Mouse (Mus musculus): ENCODE data around the gene Cenpm. TPM values are rescaled to one million over a fixed set of nuclear protein-coding genes. Genes with fewer than 3 reads are reported as not detected.

Cenpm gene
- polyA plus RNA-seq, 1 experiment from 2014 or later: 27.8 TPM

DNA sequence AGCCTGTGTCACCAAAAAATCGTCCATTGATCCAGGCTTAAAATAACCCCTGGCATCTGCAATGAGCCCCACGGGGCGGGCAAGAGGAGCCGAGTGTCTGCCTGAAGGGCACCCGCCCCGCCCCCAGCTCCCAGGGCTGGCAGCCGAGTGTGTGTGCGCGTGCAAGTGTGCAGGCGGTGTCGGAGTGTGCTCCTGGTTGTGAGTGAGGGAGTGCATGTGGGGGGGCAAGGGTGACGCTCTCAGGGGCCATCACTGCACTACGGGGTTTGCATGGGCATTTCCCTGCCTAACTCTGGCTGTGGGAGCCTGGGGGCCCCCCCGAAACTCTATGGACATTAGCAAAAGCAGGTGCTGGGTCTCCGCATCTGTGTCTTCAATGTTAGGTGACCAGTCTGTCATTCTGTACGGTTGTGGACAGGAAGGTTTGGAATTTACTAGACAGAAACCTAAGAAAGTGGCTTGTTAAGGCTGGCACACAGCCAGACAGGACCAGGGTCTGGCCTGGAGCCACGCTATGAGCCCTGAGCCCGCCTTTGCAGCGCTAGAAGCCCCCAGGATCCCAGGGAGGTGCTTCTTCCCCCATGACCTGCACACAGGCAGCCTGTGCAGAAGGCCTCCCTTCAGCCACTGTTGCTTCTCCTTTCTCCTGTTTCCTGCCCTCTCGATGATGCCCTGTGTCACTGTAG is 28.3 kb downstream of the Cenpm start:
- no peak overlapping the region for H3K9ac ChIP-seq (replicated peaks)
- H3K4me2 ChIP-seq (ENCODE audit: low read depth, low read length): no peak overlapping the region
- H3K27ac ChIP-seq (ENCODE audit: low read depth): no peak overlapping the region
- ATAC-seq (no peak), DNase-seq (no peak)
- WGBS (ENCODE audit: insufficient replicate concordance): 66% methylated on average over 20 of the region's 20 CpGs
- no peaks in the 10 kb centered on the region for H3K9me3 ChIP-seq (ENCODE audit: low read length)
- peaks cover 54% of the 10 kb centered on the region for H3K27me3 ChIP-seq (ENCODE audit: insufficient read depth, low read length)
- no peaks in the 10 kb centered on the region for H3K36me3 ChIP-seq (replicated peaks; ENCODE audit: insufficient read depth, low read length)
- H3K4me3 ChIP-seq (ENCODE audit: low read depth, low read length): no peak overlapping the region
- TF ChIP-seq EP300 (IDR thresholded peaks at IDR 0.05; ENCODE audit: low read depth): no peak
- TF ChIP-seq CTCF (IDR thresholded peaks at IDR 0.05; ENCODE audit: low read depth): no peak
- peaks cover 7% of the 10 kb centered on the region for H3K4me1 ChIP-seq (ENCODE audit: insufficient read depth)

DNA sequence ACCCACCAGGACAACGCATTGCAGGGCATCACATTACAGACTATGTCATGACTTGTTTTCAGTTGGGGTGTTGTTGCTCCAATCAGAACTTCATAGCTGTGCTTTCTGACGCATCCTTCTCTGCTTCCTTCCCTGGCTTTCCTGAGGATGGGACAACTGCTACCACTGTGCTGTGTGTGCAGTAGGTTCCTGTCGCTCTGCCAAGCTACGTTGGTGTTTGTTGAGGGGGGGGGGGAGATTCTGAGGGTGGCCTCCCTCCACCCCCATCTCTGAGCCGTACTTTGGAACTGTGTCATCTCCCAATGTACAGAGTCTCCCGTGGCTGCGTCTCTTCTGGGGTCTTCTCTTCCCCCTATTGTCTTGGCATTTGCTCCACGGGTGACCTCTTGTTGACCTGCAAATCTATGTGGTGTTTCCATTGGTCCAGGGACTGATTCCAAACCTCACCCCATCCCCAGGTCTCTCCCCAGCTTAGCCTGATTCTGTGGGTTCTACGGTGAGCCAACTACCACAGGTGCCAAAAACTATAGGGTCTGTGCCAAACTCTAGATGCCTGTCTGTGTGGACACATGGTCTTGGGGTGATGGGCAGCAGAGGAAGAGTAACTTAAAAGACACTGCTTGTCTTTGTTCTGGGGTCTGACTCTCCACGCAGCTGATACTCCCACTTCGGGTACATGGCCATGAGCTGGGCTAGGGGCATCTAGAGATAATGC is 29.1 kb downstream of the Cenpm start:
- ATAC-seq: no peak
- DNase-seq: no peak
- TF ChIP-seq EP300 (IDR thresholded peaks at IDR 0.05; ENCODE audit: low read depth): no peak
- TF ChIP-seq CTCF (IDR thresholded peaks at IDR 0.05; ENCODE audit: low read depth): no peak
- Histone ChIP-seq H3K9me3 (ENCODE audit: low read length) (no peaks in the 10 kb centered on the region), H3K4me1 (ENCODE audit: insufficient read depth) (peaks cover 7% of the 10 kb centered on the region), H3K27me3 (ENCODE audit: insufficient read depth, low read length) (peaks cover 62% of the 10 kb centered on the region), H3K36me3 (replicated peaks; ENCODE audit: insufficient read depth, low read length) (no peaks in the 10 kb centered on the region), H3K4me2 (ENCODE audit: low read depth, low read length) (no peak overlapping the region), H3K9ac (replicated peaks) (no peak overlapping the region), H3K4me3 (ENCODE audit: low read depth, low read length) (no peak overlapping the region), H3K27ac (ENCODE audit: low read depth) (no peak overlapping the region)
- WGBS (ENCODE audit: insufficient replicate concordance): 44% methylated on average over 11 of the region's 11 CpGs

DNA sequence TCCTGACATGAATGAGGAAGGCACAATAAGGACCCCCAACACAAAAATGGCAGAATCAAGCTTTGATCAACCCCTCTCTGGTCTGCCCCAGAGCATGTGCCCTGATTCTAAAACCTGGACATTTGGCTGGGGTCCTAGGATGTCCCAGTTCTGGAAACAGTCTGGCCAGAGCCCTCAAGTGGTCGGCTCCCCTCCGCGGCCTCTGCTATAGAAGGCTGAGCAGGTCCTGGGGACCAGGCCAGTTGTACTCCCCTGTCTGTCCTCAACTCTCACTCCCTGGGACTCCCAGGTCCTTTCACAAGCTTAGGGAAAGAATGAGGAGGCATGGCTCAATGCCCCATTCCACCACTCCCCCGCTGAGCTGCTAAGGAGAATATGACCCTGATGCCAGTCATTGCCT is 31.3 kb downstream of the Cenpm start:
- H3K27me3 ChIP-seq (ENCODE audit: insufficient read depth, low read length): peaks cover 74% of the 10 kb centered on the region
- no peaks in the 10 kb centered on the region for H3K9me3 ChIP-seq (ENCODE audit: low read length)
- H3K4me1 ChIP-seq (ENCODE audit: insufficient read depth): peaks cover 7% of the 10 kb centered on the region
- DNase-seq (no peak), ATAC-seq (no peak)
- no peaks in the 10 kb centered on the region for H3K36me3 ChIP-seq (replicated peaks; ENCODE audit: insufficient read depth, low read length)
- H3K4me3 ChIP-seq (ENCODE audit: low read depth, low read length): no peak overlapping the region
- 45% methylated on average over 4 of the region's 4 CpGs for WGBS (ENCODE audit: insufficient replicate concordance)
- no peak overlapping the region for H3K27ac ChIP-seq (ENCODE audit: low read depth)
- no peak overlapping the region for H3K4me2 ChIP-seq (ENCODE audit: low read depth, low read length)
- no peak for TF ChIP-seq CTCF (IDR thresholded peaks at IDR 0.05; ENCODE audit: low read depth)
- no peak for TF ChIP-seq EP300 (IDR thresholded peaks at IDR 0.05; ENCODE audit: low read depth)
- no peak overlapping the region for H3K9ac ChIP-seq (replicated peaks)

DNA sequence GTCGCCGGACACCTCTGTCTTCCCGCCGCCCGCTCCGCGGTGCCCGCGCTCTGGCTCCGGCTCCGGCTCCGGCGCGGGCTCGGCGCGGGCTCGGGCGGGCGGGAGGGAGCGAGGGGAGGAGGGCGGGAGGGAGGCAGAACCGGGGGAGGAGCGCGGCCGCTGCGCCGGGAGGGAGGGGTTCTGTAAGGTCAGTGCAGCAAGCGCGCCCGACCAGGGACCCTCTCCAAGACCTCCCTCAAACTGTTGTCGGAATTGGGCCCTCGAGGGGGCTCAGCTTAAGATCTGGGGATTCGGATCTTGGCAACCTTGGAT is 31.8 kb downstream of the Cenpm start, which contains the start of gene Shisa8:
Gene Shisa8, minus strand, starts transcription at position 64 of the 312 bp plus-strand sequence.
- H3K9ac ChIP-seq (replicated peaks): 0 out of 2 replicates have a peak within 1 kb of the TSS, but pooled peaks have one; percentile 26
- peaks cover 74% of the 10 kb centered on the region for H3K27me3 ChIP-seq (ENCODE audit: insufficient read depth, low read length)
- ATAC-seq: no peak
- no peak for TF ChIP-seq CTCF (IDR thresholded peaks at IDR 0.05; ENCODE audit: low read depth)
- TF ChIP-seq EP300 (IDR thresholded peaks at IDR 0.05; ENCODE audit: low read depth): no peak
- no peak for DNase-seq
- H3K4me3 ChIP-seq (ENCODE audit: low read depth, low read length): peak within 1 kb of the TSS; percentile 40
- H3K27ac ChIP-seq (ENCODE audit: low read depth): no peak within 1 kb of the TSS
- no peaks in the 10 kb centered on the region for H3K36me3 ChIP-seq (replicated peaks; ENCODE audit: insufficient read depth, low read length)
- H3K4me2 ChIP-seq (ENCODE audit: low read depth, low read length): peak within 1 kb of the TSS; percentile 68
- peaks cover 7% of the 10 kb centered on the region for H3K4me1 ChIP-seq (ENCODE audit: insufficient read depth)
- 5% methylated on average over 17 of the region's 34 CpGs for WGBS (ENCODE audit: insufficient replicate concordance)
- no peaks in the 10 kb centered on the region for H3K9me3 ChIP-seq (ENCODE audit: low read length)

DNA sequence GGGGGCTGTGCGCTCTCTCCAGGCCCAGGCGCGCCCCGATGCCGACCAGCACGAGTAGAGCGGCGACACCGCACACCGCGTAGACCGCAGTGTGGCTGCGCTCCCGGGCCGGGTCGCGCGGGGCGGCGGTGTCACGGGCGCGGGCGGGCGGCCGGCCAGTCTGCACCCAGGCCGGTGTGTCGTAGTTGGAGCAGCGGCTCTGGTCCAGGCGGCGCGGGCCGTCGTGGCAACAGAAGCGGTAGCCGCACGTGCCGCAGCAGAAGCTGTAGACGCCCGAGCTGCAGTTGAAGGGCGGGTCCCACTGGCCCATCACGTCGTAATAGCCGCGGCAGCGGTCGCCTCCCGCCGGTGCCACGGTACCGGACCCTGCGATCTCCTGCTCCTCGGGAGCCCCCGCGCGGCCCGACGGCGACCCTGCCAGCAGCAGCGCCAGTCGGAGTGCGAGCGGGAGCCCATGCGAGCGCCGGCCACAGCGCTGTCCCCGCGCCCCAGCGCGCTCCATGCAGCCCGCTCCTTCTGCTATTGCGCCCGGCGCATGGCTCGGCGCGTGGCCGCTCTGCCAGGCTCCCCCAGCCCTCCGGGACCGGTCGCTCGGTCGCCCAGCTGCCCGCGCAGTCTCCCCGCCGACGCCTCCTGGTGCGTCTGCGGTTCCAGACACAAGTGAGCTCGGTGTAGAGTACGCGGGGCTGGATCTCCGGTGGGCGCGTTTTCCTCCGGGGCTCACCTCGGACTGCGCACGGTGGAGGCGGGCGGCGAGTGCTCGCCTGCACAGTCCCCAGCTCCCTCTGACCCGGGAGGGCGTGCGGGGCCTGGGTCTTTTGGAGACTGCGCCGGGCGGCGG is 32.4 kb downstream of the Cenpm start:
- Histone ChIP-seq H3K27me3 (ENCODE audit: insufficient read depth, low read length) (peaks cover 73% of the 10 kb centered on the region), H3K4me2 (ENCODE audit: low read depth, low read length) (peak overlapping the region; percentile 68), H3K27ac (ENCODE audit: low read depth) (no peak overlapping the region), H3K9me3 (ENCODE audit: low read length) (no peaks in the 10 kb centered on the region), H3K4me3 (ENCODE audit: low read depth, low read length) (peak overlapping the region; percentile 40), H3K36me3 (replicated peaks; ENCODE audit: insufficient read depth, low read length) (no peaks in the 10 kb centered on the region), H3K4me1 (ENCODE audit: insufficient read depth) (peaks cover 7% of the 10 kb centered on the region), H3K9ac (replicated peaks) (0 out of 2 replicates have a peak overlapping the region, but pooled peaks have one; percentile 26)
- WGBS (ENCODE audit: insufficient replicate concordance): 1% methylated on average over 78 of the region's 112 CpGs
- no peak for TF ChIP-seq EP300 (IDR thresholded peaks at IDR 0.05; ENCODE audit: low read depth)
- DNase-seq (no peak), ATAC-seq (peak; percentile 28; the same call in 1 of the 2 replicates)

DNA sequence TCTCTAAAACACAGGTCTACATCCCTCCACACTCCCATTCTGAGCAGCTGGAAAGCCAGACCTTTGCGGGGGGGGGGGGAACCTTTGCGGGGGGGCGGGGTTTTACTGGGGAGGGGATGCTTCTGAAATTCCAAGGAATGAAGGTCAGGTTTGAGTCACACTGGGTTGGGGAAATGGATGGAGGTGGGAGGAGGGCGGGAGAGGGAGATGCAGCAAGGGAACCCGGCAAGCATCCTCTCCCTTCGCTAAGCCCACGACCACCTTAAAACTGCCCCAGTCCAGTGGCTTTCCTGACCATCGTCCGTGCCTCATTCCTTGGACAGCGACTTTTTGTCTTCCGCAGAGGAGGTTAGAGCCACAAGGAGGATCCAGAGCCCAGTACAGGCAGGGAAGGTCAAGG is 33.3 kb downstream of the Cenpm start:
- no peak overlapping the region for H3K9ac ChIP-seq (replicated peaks)
- H3K4me1 ChIP-seq (ENCODE audit: insufficient read depth): peaks cover 11% of the 10 kb centered on the region
- H3K9me3 ChIP-seq (ENCODE audit: low read length): no peaks in the 10 kb centered on the region
- peaks cover 65% of the 10 kb centered on the region for H3K27me3 ChIP-seq (ENCODE audit: insufficient read depth, low read length)
- no peak overlapping the region for H3K27ac ChIP-seq (ENCODE audit: low read depth)
- TF ChIP-seq CTCF (IDR thresholded peaks at IDR 0.05; ENCODE audit: low read depth): no peak
- TF ChIP-seq EP300 (IDR thresholded peaks at IDR 0.05; ENCODE audit: low read depth): no peak
- no peaks in the 10 kb centered on the region for H3K36me3 ChIP-seq (replicated peaks; ENCODE audit: insufficient read depth, low read length)
- H3K4me2 ChIP-seq (ENCODE audit: low read depth, low read length): no peak overlapping the region
- no peak for ATAC-seq
- WGBS (ENCODE audit: insufficient replicate concordance): 7% methylated on average over 11 of the region's 11 CpGs
- peak overlapping the region; percentile 40; the same call in 1 of the 2 replicates for H3K4me3 ChIP-seq (ENCODE audit: low read depth, low read length)
- no peak for DNase-seq

Measured in liver, postnatal 0 days (tissue).